Mouse (Mus musculus) heart, postnatal 14 days (tissue): ENCODE measurements around the gene Zfp735. TPM values are rescaled to one million over a fixed set of nuclear protein-coding genes. Genes with fewer than 3 reads are reported as not detected.

Experiments
- DNase-seq, 2 experiments: peaks; one replicate each; pipeline ENCODE4 v3.0.0; 2021 to 2022
- intact Hi-C: fragments of 180-260 bp; cut with DNase I; formaldehyde crosslinking; loops from one replicate; pipeline ENCODE4 v1.15.1; 2025
- long read RNA-seq, 2 experiments: library from polyadenylated mRNA; stranded (forward); transcript quantifications; one replicate each; pipeline ENCODE4 v2.0.0; 2021
- total RNA-seq, 2 experiments: library from RNA; stranded (reverse); gene quantifications; 2 replicates each; pipeline ENCODE4 v1.2.3; 2021

The Zfp735 gene
- total RNA-seq: not detected
- long read RNA-seq, experiment 1: 0 reads
- long read RNA-seq, experiment 2: 0 reads

GRCm38 (mm10) chr11:73688478-73688877 is at the start of gene Zfp735:
Zfp735 (plus strand) TSS chr11:73688778.
- no peak for DNase-seq
- intact Hi-C loops: no loop called here

- intact Hi-C loops: no loop called here
- no peak for DNase-seq
Measured at GRCm38 (mm10) chr11:73759115-73759514, 70.5 kb downstream of the Zfp735 start.

Other genes starting within 250 kb of the Zfp735 start
- not detected for gene Olfr380, start 231.3 kb upstream of the Zfp735 start, total RNA-seq
- gene Olfr381, start 197.2 kb upstream of the Zfp735 start, total RNA-seq: not detected
- gene Olfr382, start 171.6 kb upstream of the Zfp735 start, total RNA-seq: not detected
- not detected for gene Olfr385, start 95.8 kb upstream of the Zfp735 start, total RNA-seq
- not detected for gene Olfr384, start 90.2 kb upstream of the Zfp735 start, total RNA-seq
- not detected for gene Olfr389, start 91.9 kb downstream of the Zfp735 start, total RNA-seq
- not detected for gene Olfr390, start 94.2 kb downstream of the Zfp735 start, total RNA-seq
- not detected for gene Olfr391-ps, start 114.3 kb downstream of the Zfp735 start, total RNA-seq
- not detected for gene Olfr392, start 128.3 kb downstream of the Zfp735 start, total RNA-seq
- gene Olfr393, start 162.7 kb downstream of the Zfp735 start, total RNA-seq: not detected
- not detected for gene Olfr394, start 202.0 kb downstream of the Zfp735 start, total RNA-seq
- not detected for gene Olfr395, start 220.5 kb downstream of the Zfp735 start, total RNA-seq
- gene Olfr23, start 247.9 kb downstream of the Zfp735 start, total RNA-seq: not detected